12 mouse cellular contexts compared by ENCODE assay signal in the genomic region with DNA sequence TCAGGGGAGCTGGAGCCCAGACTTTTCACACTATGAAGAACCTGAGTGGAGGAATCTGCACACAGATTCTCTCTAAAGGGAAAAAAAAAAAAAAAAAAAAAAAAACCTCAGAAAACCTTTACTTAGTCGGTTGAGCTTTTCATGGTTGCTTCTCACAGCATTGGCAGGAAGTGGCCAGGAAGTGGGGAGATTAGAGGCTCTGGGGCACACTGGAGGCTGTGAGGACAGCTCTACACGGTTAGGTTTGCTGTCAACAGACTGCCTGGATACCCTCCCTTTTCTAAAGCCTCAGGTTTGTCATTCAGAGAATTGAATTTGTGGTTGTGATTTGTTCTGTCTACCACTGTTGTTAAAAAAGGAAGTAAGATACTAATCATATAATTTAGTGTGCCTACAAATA. TPM values are rescaled to one million over a fixed set of nuclear protein-coding genes. Genes with fewer than 3 reads are reported as not detected.
DNase-seq lines count a peak whose midpoint lies in the region; ATAC-seq lines count a peak whose summit lies in the region.
"Had no signal": no experiment of that assay in that cellular context is flagged by ENCODE, and none has a peak within 500 bp of the region (broad histone marks: within the 10 kb centered on the region; RNA-seq: fewer than 3 reads in every experiment).

No protein-coding gene starts in this region.

- H3K36me3 ChIP-seq in splenic B cell, adult 2 months (ENCODE audit: control insufficient read depth, insufficient read depth, low read length, poor library complexity, severe bottlenecking): no peaks in the 10 kb centered on the region
- H3K36me3 ChIP-seq: heart, embryonic 10.5 days; liver, embryonic 15.5 days had no signal

- DNase-seq in A20 (ENCODE audit: low read depth, low spot score): peak; percentile 18
- DNase-seq in CD4-positive helper T cell, adult 2 months (ENCODE audit: low read depth, low spot score): peak; percentile 93
- DNase-seq in induced T-regulatory cell, adult 2 months (ENCODE audit: low read depth): peak; percentile 90
- peak; percentile 66 for DNase-seq in splenic B cell, adult 2 months (ENCODE audit: low read depth, low spot score)
- DNase-seq in testis, postnatal 14 days (ENCODE audit: low spot score): no peak
- DNase-seq in kidney, adult 18-20 months: no peak
- DNase-seq: cerebellum, adult 9-10 months; heart, postnatal 36 days; left cerebral cortex, postnatal 4 days had no signal

- no peaks in the 10 kb centered on the region for H3K27me3 ChIP-seq in splenic B cell, adult 2 months (ENCODE audit: control insufficient read depth, insufficient read depth, low read length, poor library complexity, severe bottlenecking)
- H3K27me3 ChIP-seq: liver, embryonic 15.5 days had no signal

- ATAC-seq in megakaryocyte-erythroid progenitor cell, adult 5-6 weeks (replicated peaks; ENCODE audit: low FRiP score, low TSS enrichment, poor library complexity, severe bottlenecking): no peak

RNA-seq across cellular contexts. Expression of gene Scn8a, which starts 35.3 kb away (rescaled TPM):
- total RNA-seq in megakaryocyte-erythroid progenitor cell, adult 5-6 weeks (2014; fragmentation: Nextera tagmentation): not detected in 2 replicates
- total RNA-seq in megakaryocyte-erythroid progenitor cell, adult 5-6 weeks (2017): not detected in 2 replicates

Comparison
In these comparisons a context has a peak if more than half of its experiments do, and no peak if none do; other contexts are left out.
1. DNase-seq: peak in A20 (single experiment), CD4-positive helper T cell, adult 2 months (single experiment), induced T-regulatory cell, adult 2 months (single experiment) and splenic B cell, adult 2 months (single experiment); none in testis, postnatal 14 days (single experiment) and kidney, adult 18-20 months (single experiment).